ENCODE assay signal across 8 mouse cellular contexts in genomic region chrX:74254888-74255565, GRCm38 (mm10). TPM values are rescaled to one million over a fixed set of nuclear protein-coding genes. Genes with fewer than 3 reads are reported as not detected.
DNase-seq lines count a peak whose midpoint lies in the region; ATAC-seq and TF ChIP-seq lines count a peak whose summit lies in the region.

No protein-coding gene starts in this region.

- intact Hi-C loops in heart, postnatal 25 days (cut with DNase I), result no loop called here

- TF ChIP-seq EP300 in CH12.LX (IDR thresholded peaks at IDR 0.05; ENCODE audit: low read length), result no peak
- TF ChIP-seq EP300 in liver, embryonic 14.5 days (IDR thresholded peaks at IDR 0.05; ENCODE audit: low read depth), result no peak

- no peak for TF ChIP-seq CTCF in CH12.LX (conservative IDR thresholded peaks at IDR 0.05 in 1 of 2, IDR thresholded peaks at IDR 0.05 in 1 of 2; ENCODE audit: low read depth in 2 of 2, low read length in 2 of 2)
- peak; percentile 17; the same call in 1 of the 2 replicates for TF ChIP-seq CTCF in liver, embryonic 14.5 days (IDR thresholded peaks at IDR 0.05; ENCODE audit: low read depth)

- peak; percentile 92 for DNase-seq in heart, adult 11 months
- no peak for DNase-seq in heart, postnatal 25 days (ENCODE audit: low spot score)
- DNase-seq in CH12.LX (ENCODE audit: extremely low read depth), result no peak
- no peak for DNase-seq in liver, embryonic 14.5 days (ENCODE audit: low read depth in 3 of 3, low spot score in 3 of 3)
- DNase-seq in urinary bladder, postnatal 14 days (ENCODE audit: low spot score), result no peak
- DNase-seq in layer of hippocampus, adult 8-10 months (ENCODE audit: low spot score in 2 of 2), result no peak
- no peak for DNase-seq in adrenal gland, adult 18-20 months (ENCODE audit: low spot score in 2 of 2)

- H3K27me3 ChIP-seq in CH12.LX (replicated peaks), result no peaks in the 10 kb centered on the region
- no peaks in the 10 kb centered on the region for H3K27me3 ChIP-seq in forebrain, embryonic 15.5 days
- H3K27me3 ChIP-seq in liver, embryonic 14.5 days (ENCODE audit: control insufficient read depth, insufficient read depth, low read length), result no peaks in the 10 kb centered on the region

- H3K27ac ChIP-seq in CH12.LX (ENCODE audit: insufficient read depth, low read depth), result peak overlapping the region; percentile 78
- peak overlapping the region; percentile 92 for H3K27ac ChIP-seq in forebrain, embryonic 15.5 days (replicated peaks)
- H3K27ac ChIP-seq in liver, embryonic 14.5 days, result peak overlapping the region; percentile 82

- dilution Hi-C loops in CH12.LX (cut with MboI; ENCODE audit: extremely low pct_ligation_motif_present, extremely low pct_unique_long_range_greater_than_20kb, low sequenced_read_pairs), result no loop called here

- peaks cover 18 to 27% of the 10 kb centered on the region in 2 experiments for H3K36me3 ChIP-seq in CH12.LX (replicated peaks in 1 of 2; ENCODE audit: control insufficient read depth in 1 of 2, insufficient read depth in 1 of 2, low read length in 1 of 2)
- 0 out of 2 replicates have a peak, but pooled peaks cover 3% of the 10 kb centered on the region for H3K36me3 ChIP-seq in forebrain, embryonic 15.5 days
- no peaks in the 10 kb centered on the region; the same call in 1 of the 2 replicates for H3K36me3 ChIP-seq in liver, embryonic 14.5 days (replicated peaks; ENCODE audit: control insufficient read depth, insufficient read depth, low read depth)

- TF ChIP-seq RAD21 in CH12.LX (IDR thresholded peaks at IDR 0.05; ENCODE audit: low read depth, low read length), result no peak

- H3K4me1 ChIP-seq in CH12.LX (ENCODE audit: control insufficient read depth in 1 of 2, insufficient read depth in 2 of 2), result peaks cover 2 to 9% of the 10 kb centered on the region in 2 experiments; a peak in 3 of 4 replicates
- H3K4me1 ChIP-seq in forebrain, embryonic 15.5 days, result peaks cover 14% of the 10 kb centered on the region
- H3K4me1 ChIP-seq in liver, embryonic 14.5 days (replicated peaks; ENCODE audit: control insufficient read depth in 2 of 2, insufficient read depth in 2 of 2, low read length in 1 of 2), result peaks cover 0 to 5% of the 10 kb centered on the region in 2 experiments; a peak in 2 of 4 replicates

- WGBS in forebrain, embryonic 15.5 days, result 22% methylated on average over 31 of the region's 31 CpGs
- 14% methylated on average over 31 of the region's 31 CpGs for WGBS in liver, embryonic 14.5 days (ENCODE audit: insufficient replicate concordance)

- peak overlapping the region; percentile 62 for H3K9ac ChIP-seq in CH12.LX (ENCODE audit: insufficient read depth, low read depth)
- peak overlapping the region; percentile 73 for H3K9ac ChIP-seq in forebrain, embryonic 15.5 days (replicated peaks)
- H3K9ac ChIP-seq in liver, embryonic 14.5 days (replicated peaks), result peak overlapping the region; percentile 78

- TF ChIP-seq POLR2A in CH12.LX (IDR thresholded peaks at IDR 0.05; ENCODE audit: low read depth, low read length), result no peak

- H3K9me3 ChIP-seq in CH12.LX (replicated peaks; ENCODE audit: low read length), result no peaks in the 10 kb centered on the region
- H3K9me3 ChIP-seq in forebrain, embryonic 15.5 days, result no peaks in the 10 kb centered on the region
- H3K9me3 ChIP-seq in liver, embryonic 14.5 days (ENCODE audit: control insufficient read depth, low read length), result no peaks in the 10 kb centered on the region

- peak overlapping the region; percentile 87; the same call in 1 of the 2 replicates for H3K4me2 ChIP-seq in CH12.LX (ENCODE audit: insufficient read depth, low read depth, poor library complexity, severe bottlenecking)
- peak overlapping the region; percentile 63 for H3K4me2 ChIP-seq in forebrain, embryonic 15.5 days (replicated peaks)
- peak overlapping the region; percentile 57 for H3K4me2 ChIP-seq in liver, embryonic 14.5 days (ENCODE audit: low read depth)

- in situ Hi-C loops in CH12.LX (cut with MboI; ENCODE audit: low pct_ligation_motif_present, low pct_unique_long_range_greater_than_20kb, low sequenced_read_pairs), result no loop called here

- peak overlapping the region; percentile 50 to 78 (median 72) for H3K4me3 ChIP-seq in CH12.LX (replicated peaks in 1 of 3; ENCODE audit: low read depth in 2 of 3, low read length in 2 of 3, poor library complexity in 1 of 3)
- peak overlapping the region; percentile 58 for H3K4me3 ChIP-seq in forebrain, embryonic 15.5 days
- H3K4me3 ChIP-seq in liver, embryonic 14.5 days (ENCODE audit: insufficient read depth in 1 of 2, low read depth in 2 of 2, low read length in 2 of 2), result peak overlapping the region; percentile 74

- ATAC-seq in forebrain, embryonic 15.5 days (replicated peaks), result no peak; the same call in none of the 2 replicates
- ATAC-seq in liver, embryonic 14.5 days (ENCODE audit: insufficient read depth), result peak; percentile 66

- H3K79me2 ChIP-seq in CH12.LX (replicated peaks; ENCODE audit: control insufficient read depth, extremely low read depth, insufficient read depth, poor library complexity, severe bottlenecking), result peaks cover 10% of the 10 kb centered on the region; the same call in 1 of the 2 replicates

TF ChIP-seq in CH12.LX, 34 proteins besides CTCF, POLR2A, EP300 and RAD21 (continues in another document):
- TF ChIP-seq MXI1 (IDR thresholded peaks at IDR 0.05; ENCODE audit: low read depth, low read length) (no peak), MAZ (IDR thresholded peaks at IDR 0.05; ENCODE audit: low read depth, low read length) (no peak), E2F4 (IDR thresholded peaks at IDR 0.05; ENCODE audit: insufficient replicate concordance, low read depth, low read length) (0 out of 2 replicates have a peak, but pooled peaks have one; percentile 49), CHD2 (IDR thresholded peaks at IDR 0.05; ENCODE audit: low read length) (no peak), JUN (IDR thresholded peaks at IDR 0.05; ENCODE audit: insufficient read depth, low read depth, low read length) (no peak), TCF12 (IDR thresholded peaks at IDR 0.05; ENCODE audit: low read depth, low read length) (no peak), ZNF384 (IDR thresholded peaks at IDR 0.05; ENCODE audit: low read depth, low read length) (no peak), ZKSCAN1 (IDR thresholded peaks at IDR 0.05; ENCODE audit: borderline replicate concordance, low read depth, low read length) (no peak), ETS1 (conservative IDR thresholded peaks at IDR 0.05; ENCODE audit: low read depth, low read length) (0 out of 2 replicates have a peak, but pooled peaks have one; percentile 2)

RNA-seq across cellular contexts. Expression of gene Emd, which starts 0.5 kb away (rescaled TPM):
- 10 to 100 TPM; 30.5 to 33.6 TPM for total RNA-seq in heart, postnatal 25 days (2021)
- 65.4 and 65.6 TPM in 2 replicates for total RNA-seq in CH12.LX (2012; rRNA removed)
- total RNA-seq in CH12.LX (2014; rRNA removed), result 80.1 and 99.4 TPM in 2 replicates
- 73.8 and 132 TPM in 2 replicates for polyA plus RNA-seq in CH12.LX (2012; ENCODE audit: insufficient read length, low read depth)
- 17.7 and 18.1 TPM in 2 replicates for polyA plus RNA-seq in forebrain, embryonic 15.5 days (2015; fragmentation: Nextera tagmentation; extraction: Ambion mirVana)
- 27.3 and 43.6 TPM in 2 replicates for polyA plus RNA-seq in liver, embryonic 14.5 days (2012; rRNA removed)
- polyA plus RNA-seq in liver, embryonic 14.5 days (2014; fragmentation: Nextera tagmentation; extraction: Ambion mirVana), result 9.4 and 11.1 TPM in 2 replicates
- total RNA-seq in layer of hippocampus, adult 8-10 months (2022), result 10 to 100 TPM; 33.0 to 42.3 (median 35.6) TPM
- 100 to 1,000 TPM in 1 of 2 experiments, 10 to 100 TPM in 1; 93.6 to 165 TPM for total RNA-seq in adrenal gland, adult 18-20 months (2021)

RNA-seq across cellular contexts. Expression of gene Flna, which starts 5.4 kb away (rescaled TPM):
- 100 to 1,000 TPM in 1 of 2 experiments, 10 to 100 TPM in 1; 91.7 to 120 TPM for total RNA-seq in heart, postnatal 25 days (2021)
- total RNA-seq in CH12.LX (2012; rRNA removed), result 78.7 and 82.4 TPM in 2 replicates
- 56.8 and 70.2 TPM in 2 replicates for total RNA-seq in CH12.LX (2014; rRNA removed)
- polyA plus RNA-seq in CH12.LX (2012; ENCODE audit: insufficient read length, low read depth), result 82.6 and 91.6 TPM in 2 replicates
- polyA plus RNA-seq in forebrain, embryonic 15.5 days (2015; fragmentation: Nextera tagmentation; extraction: Ambion mirVana), result 105 and 116 TPM in 2 replicates
- polyA plus RNA-seq in liver, embryonic 14.5 days (2012; rRNA removed), result 56.3 and 69.6 TPM in 2 replicates
- 36.6 and 39.2 TPM in 2 replicates for polyA plus RNA-seq in liver, embryonic 14.5 days (2014; fragmentation: Nextera tagmentation; extraction: Ambion mirVana)
- total RNA-seq in layer of hippocampus, adult 8-10 months (2022), result 100 to 1,000 TPM in 1 of 4 experiments, 10 to 100 TPM in 3; 70.1 to 101 (median 86.8) TPM
- total RNA-seq in adrenal gland, adult 18-20 months (2021), result 100 to 1,000 TPM; 113 to 170 TPM

RNA-seq across cellular contexts. Expression of gene Rpl10, which starts 15.6 kb away (rescaled TPM):
- 100 to 1,000 TPM; 217 to 221 TPM for total RNA-seq in heart, postnatal 25 days (2021)
- total RNA-seq in CH12.LX (2012; rRNA removed) (3,647 and 3,697 TPM in 2 replicates), CH12.LX (2014; rRNA removed) (3,137 and 3,420 TPM in 2 replicates)
- 200 and 459 TPM in 2 replicates for polyA plus RNA-seq in CH12.LX (2012; ENCODE audit: insufficient read length, low read depth)
- 503 and 525 TPM in 2 replicates for polyA plus RNA-seq in forebrain, embryonic 15.5 days (2015; fragmentation: Nextera tagmentation; extraction: Ambion mirVana)
- 942 and 1,216 TPM in 2 replicates for polyA plus RNA-seq in liver, embryonic 14.5 days (2012; rRNA removed)
- 522 and 532 TPM in 2 replicates for polyA plus RNA-seq in liver, embryonic 14.5 days (2014; fragmentation: Nextera tagmentation; extraction: Ambion mirVana)
- total RNA-seq in layer of hippocampus, adult 8-10 months (2022), result 100 to 1,000 TPM; 106 to 243 (median 166) TPM
- total RNA-seq in adrenal gland, adult 18-20 months (2021), result 100 to 1,000 TPM; 395 to 419 TPM

RNA-seq across cellular contexts. Expression of gene Taz, which starts 26.7 kb away (rescaled TPM):
- total RNA-seq in heart, postnatal 25 days (2021), result 10 to 100 TPM; 42.1 to 45.2 TPM
- total RNA-seq in CH12.LX (2012; rRNA removed) (31.9 and 40.4 TPM in 2 replicates), CH12.LX (2014; rRNA removed) (29.2 and 31.6 TPM in 2 replicates)
- polyA plus RNA-seq in CH12.LX (2012; ENCODE audit: insufficient read length, low read depth), result 25.6 and 29.0 TPM in 2 replicates
- 93.6 and 101 TPM in 2 replicates for polyA plus RNA-seq in forebrain, embryonic 15.5 days (2015; fragmentation: Nextera tagmentation; extraction: Ambion mirVana)
- polyA plus RNA-seq in liver, embryonic 14.5 days (2012; rRNA removed), result 16.1 and 18.7 TPM in 2 replicates
- 18.7 and 21.6 TPM in 2 replicates for polyA plus RNA-seq in liver, embryonic 14.5 days (2014; fragmentation: Nextera tagmentation; extraction: Ambion mirVana)
- total RNA-seq in layer of hippocampus, adult 8-10 months (2022), result 10 to 100 TPM; 64.2 to 86.3 (median 75.9) TPM
- 10 to 100 TPM; 64.6 to 81.8 TPM for total RNA-seq in adrenal gland, adult 18-20 months (2021)

RNA-seq across cellular contexts. Expression of gene Dnase1l1, which starts 27.1 kb away (rescaled TPM):
- total RNA-seq in heart, postnatal 25 days (2021), result 10 to 100 TPM; 13.2 to 17.5 TPM
- 3.4 and 4.7 TPM in 2 replicates for total RNA-seq in CH12.LX (2012; rRNA removed)
- 3.8 and 5.1 TPM in 2 replicates for total RNA-seq in CH12.LX (2014; rRNA removed)
- 4.3 and 4.6 TPM in 2 replicates for polyA plus RNA-seq in CH12.LX (2012; ENCODE audit: insufficient read length, low read depth)
- 2.2 and 2.4 TPM in 2 replicates for polyA plus RNA-seq in forebrain, embryonic 15.5 days (2015; fragmentation: Nextera tagmentation; extraction: Ambion mirVana)
- polyA plus RNA-seq in liver, embryonic 14.5 days (2012; rRNA removed), result 19.5 and 22.6 TPM in 2 replicates
- 20.9 and 23.8 TPM in 2 replicates for polyA plus RNA-seq in liver, embryonic 14.5 days (2014; fragmentation: Nextera tagmentation; extraction: Ambion mirVana)
- total RNA-seq in layer of hippocampus, adult 8-10 months (2022), result 1 to 10 TPM; 2.9 to 7.3 (median 5.2) TPM
- total RNA-seq in adrenal gland, adult 18-20 months (2021), result 10 to 100 TPM; 14.7 to 17.1 TPM

Comparison
In these comparisons a context has a peak if more than half of its experiments do, and no peak if none do; other contexts are left out.
1. RNA of gene Rpl10, which starts 15.6 kb away (total RNA-seq): 3,137 to 3,697 TPM in CH12.LX; 395 to 419 TPM in adrenal gland, adult 18-20 months, 217 to 221 TPM in heart, postnatal 25 days and 106 to 243 TPM in layer of hippocampus, adult 8-10 months; every median in the first group is over 4 times any median in the second.
2. Peak in every context shown above with its lines, with median percentiles within 50 percentile points of each other: H3K27ac ChIP-seq, H3K4me2 ChIP-seq, H3K4me3 ChIP-seq and H3K9ac ChIP-seq.